Mouse (Mus musculus): ENCODE measurements around the gene Thada. TPM values are rescaled to one million over a fixed set of nuclear protein-coding genes. Genes with fewer than 3 reads are reported as not detected.

Thada gene
- polyA plus RNA-seq, 1 experiment from 2014 or later = 15.9 TPM

DNA sequence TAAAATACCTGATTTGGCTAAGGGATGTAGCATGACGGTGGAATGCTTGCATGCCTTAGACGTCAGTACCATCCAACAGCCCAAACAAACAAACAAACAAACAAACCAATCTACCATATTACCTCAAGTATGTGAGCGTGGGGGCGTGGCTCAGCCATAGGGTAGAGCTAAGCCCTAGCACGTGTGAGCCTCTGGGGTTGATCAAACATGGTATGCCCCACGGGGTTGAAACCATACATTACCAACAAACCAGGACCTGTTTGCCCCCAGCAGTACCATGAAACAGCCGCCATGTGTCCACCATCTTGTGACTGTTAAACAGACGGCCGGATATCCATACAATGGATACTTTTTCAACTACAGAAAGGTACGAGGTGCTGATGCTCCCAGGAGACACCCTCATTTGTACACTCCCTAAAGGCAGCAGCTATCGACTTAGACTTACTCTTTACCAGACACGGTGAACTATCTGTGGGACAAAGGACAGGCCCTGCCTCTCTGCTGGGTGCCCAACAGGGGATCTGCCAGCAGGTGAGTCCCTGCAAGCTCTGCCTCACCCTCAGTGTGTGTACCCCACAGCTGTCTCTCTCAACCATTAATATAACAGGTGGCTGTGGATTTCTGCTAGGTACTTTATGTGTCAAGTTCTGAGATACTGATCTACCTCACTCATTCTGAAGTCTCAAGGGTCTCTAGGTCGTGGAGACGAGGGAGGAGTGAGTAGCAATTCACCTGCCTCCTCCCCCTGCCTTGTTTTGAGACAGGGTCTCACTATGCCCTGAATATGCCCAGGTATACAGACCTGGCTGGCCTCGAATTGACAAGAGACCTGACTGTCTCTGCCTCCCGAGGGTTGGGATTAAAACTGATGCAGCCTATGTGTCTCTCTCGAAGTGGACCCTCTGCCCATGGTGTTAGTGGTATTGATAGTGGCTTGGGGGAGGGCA lies 286.7 kb downstream of the Thada start:
- H3K9ac ChIP-seq (replicated peaks; ENCODE audit: low read depth, low read length) = no peak overlapping the region
- WGBS = 88% methylated on average over 17 of the region's 17 CpGs
- no peak for ATAC-seq (ENCODE audit: insufficient number of reproducible peaks, insufficient read depth, low FRiP score, low read depth)

DNA sequence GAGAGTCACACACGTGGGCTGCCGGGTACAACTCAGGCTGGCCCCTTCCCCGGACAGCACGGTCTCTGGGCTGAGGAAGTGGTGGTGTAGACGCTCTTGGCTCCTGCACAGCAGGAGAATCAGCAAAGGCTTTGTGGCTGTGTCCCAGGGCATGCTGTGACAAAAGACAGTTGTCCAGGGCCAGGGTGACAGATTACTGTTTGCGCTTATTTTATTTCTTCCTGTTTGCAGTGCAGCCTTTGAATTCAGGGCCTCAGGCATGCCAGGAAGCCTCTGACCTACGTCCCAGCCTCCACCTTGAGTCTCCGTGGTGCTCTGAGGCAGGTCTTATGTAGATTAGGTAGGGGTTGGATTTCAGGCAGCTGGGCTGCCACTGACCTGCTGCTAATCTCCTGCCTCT lies 288.5 kb downstream of the Thada start:
- Histone ChIP-seq H3K27ac (ENCODE audit: low read length) (no peak overlapping the region), H3K9ac (replicated peaks; ENCODE audit: low read depth, low read length) (no peak overlapping the region), H3K36me3 (ENCODE audit: control insufficient read depth, insufficient read depth, low read length) (no peaks in the 10 kb centered on the region), H3K4me2 (replicated peaks; ENCODE audit: low read depth, low read length) (no peak overlapping the region), H3K9me3 (ENCODE audit: control insufficient read depth, low read depth, low read length) (no peaks in the 10 kb centered on the region), H3K4me1 (ENCODE audit: control insufficient read depth, insufficient read depth, low read length) (peaks cover 26% of the 10 kb centered on the region), H3K27me3 (ENCODE audit: control insufficient read depth, insufficient read depth, low read length) (no peaks in the 10 kb centered on the region), H3K4me3 (ENCODE audit: low read depth, low read length) (no peak overlapping the region)
- no peak for ATAC-seq (ENCODE audit: insufficient number of reproducible peaks, insufficient read depth, low FRiP score, low read depth)
- 30% methylated on average over 8 of the region's 8 CpGs for WGBS

More for the DNA sequence above, 286.7 kb downstream of the Thada start:
- Histone ChIP-seq H3K4me3 (ENCODE audit: low read depth, low read length) (no peak overlapping the region), H3K4me2 (replicated peaks; ENCODE audit: low read depth, low read length) (no peak overlapping the region), H3K27me3 (ENCODE audit: control insufficient read depth, insufficient read depth, low read length) (no peaks in the 10 kb centered on the region), H3K27ac (ENCODE audit: low read length) (peak overlapping the region; percentile 45), H3K36me3 (ENCODE audit: control insufficient read depth, insufficient read depth, low read length) (no peaks in the 10 kb centered on the region), H3K4me1 (ENCODE audit: control insufficient read depth, insufficient read depth, low read length) (peaks cover 32% of the 10 kb centered on the region), H3K9me3 (ENCODE audit: control insufficient read depth, low read depth, low read length) (no peaks in the 10 kb centered on the region)

GRCm38 (mm10) chr17:84176446-84176845 lies 289.6 kb downstream of the Thada start:
- Histone ChIP-seq H3K36me3 (ENCODE audit: control insufficient read depth, insufficient read depth, low read length) (no peaks in the 10 kb centered on the region), H3K9me3 (ENCODE audit: control insufficient read depth, low read depth, low read length) (no peaks in the 10 kb centered on the region), H3K4me3 (ENCODE audit: low read depth, low read length) (no peak overlapping the region), H3K4me2 (replicated peaks; ENCODE audit: low read depth, low read length) (no peak overlapping the region), H3K9ac (replicated peaks; ENCODE audit: low read depth, low read length) (no peak overlapping the region), H3K27me3 (ENCODE audit: control insufficient read depth, insufficient read depth, low read length) (no peaks in the 10 kb centered on the region), H3K4me1 (ENCODE audit: control insufficient read depth, insufficient read depth, low read length) (peaks cover 21% of the 10 kb centered on the region), H3K27ac (ENCODE audit: low read length) (no peak overlapping the region)
- no peak for ATAC-seq (ENCODE audit: insufficient number of reproducible peaks, insufficient read depth, low FRiP score, low read depth)
- WGBS = 87% methylated on average over 7 of the region's 7 CpGs

- WGBS = 97% methylated on average over 17 of the region's 17 CpGs
- no peaks in the 10 kb centered on the region for H3K9me3 ChIP-seq (ENCODE audit: control insufficient read depth, low read depth, low read length)
- no peak for ATAC-seq (ENCODE audit: insufficient number of reproducible peaks, insufficient read depth, low FRiP score, low read depth)
These were observed 290.8 kb downstream of the Thada start for GRCm38 (mm10) chr17:84175196-84175595.

DNA sequence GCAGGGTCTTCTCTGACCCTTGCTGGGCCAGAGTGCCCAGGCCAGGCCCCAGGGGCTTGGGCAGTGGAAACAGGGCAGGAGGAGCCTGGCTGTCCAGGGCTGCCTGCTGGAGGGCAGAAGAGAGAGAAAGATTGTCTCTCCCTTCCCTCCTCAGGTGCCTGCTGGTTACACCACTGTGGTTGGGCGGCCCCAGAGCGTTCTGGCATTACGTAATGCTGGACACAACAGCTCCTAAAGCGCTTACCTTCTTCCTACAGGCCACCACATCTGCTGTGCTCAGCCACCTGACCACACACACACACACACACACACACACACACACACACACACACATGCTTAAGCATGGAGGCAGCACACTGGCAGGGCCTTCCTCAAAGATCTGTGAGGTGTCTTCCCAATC lies 298.6 kb downstream of the Thada start:
- H3K9me3 ChIP-seq (ENCODE audit: control insufficient read depth, low read depth, low read length) = no peaks in the 10 kb centered on the region
- no peak overlapping the region for H3K9ac ChIP-seq (replicated peaks; ENCODE audit: low read depth, low read length)
- H3K4me1 ChIP-seq (ENCODE audit: control insufficient read depth, insufficient read depth, low read length) = no peaks in the 10 kb centered on the region; the same call in 1 of the 2 replicates
- no peaks in the 10 kb centered on the region for H3K27me3 ChIP-seq (ENCODE audit: control insufficient read depth, insufficient read depth, low read length)
- no peak overlapping the region for H3K4me3 ChIP-seq (ENCODE audit: low read depth, low read length)
- WGBS = 91% methylated on average over 4 of the region's 4 CpGs
- no peak overlapping the region for H3K27ac ChIP-seq (ENCODE audit: low read length)
- no peaks in the 10 kb centered on the region for H3K36me3 ChIP-seq (ENCODE audit: control insufficient read depth, insufficient read depth, low read length)
- no peak for ATAC-seq (ENCODE audit: insufficient number of reproducible peaks, insufficient read depth, low FRiP score, low read depth)
- no peak overlapping the region for H3K4me2 ChIP-seq (replicated peaks; ENCODE audit: low read depth, low read length)

More at GRCm38 (mm10) chr17:84175196-84175595, 290.8 kb downstream of the Thada start:
- Histone ChIP-seq H3K27ac (ENCODE audit: low read length) (no peak overlapping the region), H3K4me1 (ENCODE audit: control insufficient read depth, insufficient read depth, low read length) (peaks cover 9% of the 10 kb centered on the region), H3K27me3 (ENCODE audit: control insufficient read depth, insufficient read depth, low read length) (no peaks in the 10 kb centered on the region), H3K4me2 (replicated peaks; ENCODE audit: low read depth, low read length) (no peak overlapping the region), H3K9ac (replicated peaks; ENCODE audit: low read depth, low read length) (no peak overlapping the region), H3K36me3 (ENCODE audit: control insufficient read depth, insufficient read depth, low read length) (no peaks in the 10 kb centered on the region), H3K4me3 (ENCODE audit: low read depth, low read length) (no peak overlapping the region)

- Histone ChIP-seq H3K4me1 (ENCODE audit: control insufficient read depth, insufficient read depth, low read length) (peaks cover 11% of the 10 kb centered on the region), H3K27me3 (ENCODE audit: control insufficient read depth, insufficient read depth, low read length) (no peaks in the 10 kb centered on the region), H3K4me3 (ENCODE audit: low read depth, low read length) (no peak overlapping the region), H3K27ac (ENCODE audit: low read length) (no peak overlapping the region), H3K36me3 (ENCODE audit: control insufficient read depth, insufficient read depth, low read length) (no peaks in the 10 kb centered on the region), H3K9me3 (ENCODE audit: control insufficient read depth, low read depth, low read length) (no peaks in the 10 kb centered on the region), H3K9ac (replicated peaks; ENCODE audit: low read depth, low read length) (no peak overlapping the region), H3K4me2 (replicated peaks; ENCODE audit: low read depth, low read length) (no peak overlapping the region)
- no peak for ATAC-seq (ENCODE audit: insufficient number of reproducible peaks, insufficient read depth, low FRiP score, low read depth)
- WGBS = 82% methylated on average over 9 of the region's 9 CpGs
These were observed 299.7 kb downstream of the Thada start for GRCm38 (mm10) chr17:84166135-84166860.

DNA sequence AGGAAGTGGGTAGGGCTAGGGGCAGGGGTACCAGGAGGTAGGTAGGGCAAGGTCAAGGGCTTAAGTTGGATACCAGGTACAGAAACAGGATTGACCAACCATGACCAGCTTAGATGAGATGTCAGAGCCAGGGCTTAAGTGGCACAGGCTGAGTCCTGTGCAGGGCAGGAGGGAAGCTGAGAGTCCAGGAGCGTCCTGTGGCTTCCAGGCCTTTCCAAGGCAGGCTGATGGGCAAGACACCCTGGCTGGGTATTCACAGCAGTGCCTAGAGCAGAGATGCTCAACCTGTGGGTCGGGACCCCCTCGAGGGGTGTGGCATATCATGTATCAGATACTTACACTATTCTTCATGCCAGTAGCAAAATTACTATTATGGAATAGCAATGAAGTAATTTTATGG lies 300.3 kb downstream of the Thada start:
- Histone ChIP-seq H3K9ac (replicated peaks; ENCODE audit: low read depth, low read length) (no peak overlapping the region), H3K27me3 (ENCODE audit: control insufficient read depth, insufficient read depth, low read length) (no peaks in the 10 kb centered on the region), H3K4me3 (ENCODE audit: low read depth, low read length) (no peak overlapping the region), H3K9me3 (ENCODE audit: control insufficient read depth, low read depth, low read length) (no peaks in the 10 kb centered on the region), H3K4me2 (replicated peaks; ENCODE audit: low read depth, low read length) (no peak overlapping the region), H3K4me1 (ENCODE audit: control insufficient read depth, insufficient read depth, low read length) (peaks cover 16% of the 10 kb centered on the region), H3K27ac (ENCODE audit: low read length) (no peak overlapping the region), H3K36me3 (ENCODE audit: control insufficient read depth, insufficient read depth, low read length) (no peaks in the 10 kb centered on the region)
- ATAC-seq (ENCODE audit: insufficient number of reproducible peaks, insufficient read depth, low FRiP score, low read depth) = no peak
- 84% methylated on average over 3 of the region's 3 CpGs for WGBS

DNA sequence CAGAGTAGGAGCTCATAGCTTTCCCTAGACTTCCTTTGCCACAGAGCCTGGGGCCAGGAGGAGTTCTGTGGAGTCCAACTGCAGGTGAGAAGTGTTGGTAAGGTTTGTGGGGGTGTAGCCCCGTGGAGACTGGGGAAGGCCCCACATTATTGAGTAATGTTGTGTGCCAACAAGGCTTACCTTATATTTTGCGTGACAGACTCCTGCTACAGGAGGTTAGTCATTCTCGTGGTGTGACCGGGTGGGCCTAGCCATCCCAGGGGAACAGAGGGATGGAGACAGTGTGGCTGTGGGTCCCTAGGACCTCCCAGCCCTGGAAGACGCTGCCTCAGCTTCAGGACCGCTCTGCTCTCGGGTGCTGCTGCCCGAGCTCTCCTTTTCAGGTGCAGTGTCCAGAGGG lies 301.9 kb downstream of the Thada start:
- H3K4me2 ChIP-seq (replicated peaks; ENCODE audit: low read depth, low read length) = no peak overlapping the region
- no peak overlapping the region for H3K9ac ChIP-seq (replicated peaks; ENCODE audit: low read depth, low read length)
- 86% methylated on average over 8 of the region's 8 CpGs for WGBS
- H3K27me3 ChIP-seq (ENCODE audit: control insufficient read depth, insufficient read depth, low read length) = no peaks in the 10 kb centered on the region
- H3K27ac ChIP-seq (ENCODE audit: low read length) = no peak overlapping the region
- H3K36me3 ChIP-seq (ENCODE audit: control insufficient read depth, insufficient read depth, low read length) = no peaks in the 10 kb centered on the region
- no peak overlapping the region for H3K4me3 ChIP-seq (ENCODE audit: low read depth, low read length)
- ATAC-seq (ENCODE audit: insufficient number of reproducible peaks, insufficient read depth, low FRiP score, low read depth) = no peak
- peaks cover 19% of the 10 kb centered on the region for H3K4me1 ChIP-seq (ENCODE audit: control insufficient read depth, insufficient read depth, low read length)
- no peaks in the 10 kb centered on the region for H3K9me3 ChIP-seq (ENCODE audit: control insufficient read depth, low read depth, low read length)

Data from stomach, embryonic 14.5 days (tissue).